Mouse (Mus musculus) MEL (cell line): ENCODE data around the gene Tsga10ip. TPM values are rescaled to one million over a fixed set of nuclear protein-coding genes. Genes with fewer than 3 reads are reported as not detected.

Source experiments
- DNase-seq: peaks from one replicate; pipeline ENCODE4 v3.0.0; 2011; ENCODE audit warnings: low read depth, low spot score
- H3K27ac ChIP-seq: 2 replicates; pipeline ENCODE4 v1.5.1; 2012; ENCODE audit warnings: low read depth, mild to moderate bottlenecking, control low read depth, low read length, moderate library complexity; ENCODE audit not compliant: control insufficient read depth
- H3K27me3 ChIP-seq, 2 experiments: fragments of 150-350 bp in 1 of 2; sonication (generic) in 1 of 2; 2 replicates each; pipeline ENCODE4 v1.6.1; 2012; ENCODE audit warnings: low read length in 2 of 2, mild to moderate bottlenecking in 2 of 2, improper control_type of control experiment in 1 of 2, moderate library complexity in 1 of 2; ENCODE audit not compliant: insufficient read depth in 2 of 2, control insufficient read depth in 1 of 2
- H3K36me3 ChIP-seq, 2 experiments: 2 replicates each; pipeline ENCODE4 v1.6.1; 2012 to 2014; ENCODE audit warnings: low read length in 2 of 2, improper control_type of control experiment in 1 of 2, inconsistent platforms in 1 of 2, mild to moderate bottlenecking in 1 of 2; ENCODE audit not compliant: insufficient read depth in 2 of 2, control insufficient read depth in 1 of 2
- H3K4me1 ChIP-seq, 2 experiments: fragments of 150-350 bp in 1 of 2; sonication (generic) in 1 of 2; 2 replicates each; pipeline ENCODE4 v1.6.1; 2012; ENCODE audit warnings: low read length in 2 of 2, improper control_type of control experiment in 1 of 2, mild to moderate bottlenecking in 1 of 2; ENCODE audit not compliant: insufficient read depth in 2 of 2, control insufficient read depth in 1 of 2
- H3K4me3 ChIP-seq, 2 experiments: fragments of 150-350 bp in 1 of 2; sonication (generic) in 1 of 2; 2 replicates each; pipeline ENCODE4 v1.5.1; 2012; ENCODE audit warnings: low read depth in 2 of 2, low read length in 2 of 2, mild to moderate bottlenecking in 2 of 2, moderate library complexity in 2 of 2, control low read depth in 1 of 2, improper control_type of control experiment in 1 of 2; ENCODE audit not compliant: control insufficient read depth in 1 of 2, insufficient read depth in 1 of 2
- H3K79me2 ChIP-seq: 2 replicates; pipeline ENCODE4 v1.6.1; 2012; ENCODE audit warnings: mild to moderate bottlenecking, low read length, moderate library complexity; ENCODE audit not compliant: control insufficient read depth, poor library complexity, insufficient read depth
- H3K9ac ChIP-seq: 2 replicates; pipeline ENCODE4 v1.6.1; 2012; ENCODE audit warnings: low read depth, mild to moderate bottlenecking, control low read depth, low read length, moderate library complexity; ENCODE audit not compliant: control insufficient read depth, poor library complexity, severe bottlenecking
- H3K9me3 ChIP-seq: fragments of 150-350 bp; sonication (generic); replicated peaks from 2 replicates; pipeline ENCODE4 v1.6.1; 2012; ENCODE audit warnings: mild to moderate bottlenecking, low read length, improper control_type of control experiment, moderate library complexity; ENCODE audit not compliant: insufficient read depth
- CHD1 ChIP-seq: IDR thresholded peaks from 2 replicates; pipeline ENCODE4 v1.6.1; 2012; ENCODE audit warnings: low read depth, mild to moderate bottlenecking, inconsistent platforms, low read length, improper control_type of control experiment
- CHD2 ChIP-seq: IDR thresholded peaks from 2 replicates; pipeline ENCODE4 v1.6.1; 2011; ENCODE audit warnings: low read length, improper control_type of control experiment
- CTCF ChIP-seq, 3 experiments: IDR thresholded peaks in 2 of 3; conservative IDR thresholded peaks in 1 of 3; 2 replicates each; pipeline ENCODE4 v1.5.1; 2011 to 2012; ENCODE audit warnings: low read length in 3 of 3, low read depth in 2 of 3, mild to moderate bottlenecking in 2 of 3, improper control_type of control experiment in 1 of 3, inconsistent platforms in 1 of 3, mixed read lengths in 1 of 3, moderate library complexity in 1 of 3; ENCODE audit not compliant: control insufficient read depth in 1 of 3, insufficient read depth in 1 of 3, poor library complexity in 1 of 3, severe bottlenecking in 1 of 3
- E2F4 ChIP-seq: IDR thresholded peaks from 2 replicates; pipeline ENCODE4 v1.6.1; 2011; ENCODE audit warnings: low read depth, low read length, improper control_type of control experiment, borderline replicate concordance
- ELF1 ChIP-seq: IDR thresholded peaks from 2 replicates; pipeline ENCODE4 v1.6.1; 2014; ENCODE audit warnings: low read depth, mild to moderate bottlenecking, inconsistent platforms, low read length, improper control_type of control experiment, moderate library complexity
- EP300 ChIP-seq, 2 experiments: IDR thresholded peaks; 2 replicates each; pipeline ENCODE4 v1.6.1; 2011; ENCODE audit warnings: improper control_type of control experiment in 2 of 2, low read length in 2 of 2, low read depth in 1 of 2, mild to moderate bottlenecking in 1 of 2
- GATA1 ChIP-seq: IDR thresholded peaks from 2 replicates; pipeline ENCODE4 v1.6.1; 2011; ENCODE audit warnings: low read depth, low read length, improper control_type of control experiment
- HCFC1 ChIP-seq: IDR thresholded peaks from 2 replicates; pipeline ENCODE4 v1.6.1; 2012; ENCODE audit warnings: low read depth, mild to moderate bottlenecking, inconsistent platforms, low read length, improper control_type of control experiment, moderate library complexity
- KAT2A ChIP-seq: conservative IDR thresholded peaks from 2 replicates; pipeline ENCODE4 v1.6.1; 2012; ENCODE audit warnings: low read depth, low read length, improper control_type of control experiment, inconsistent platforms
- MAX ChIP-seq: IDR thresholded peaks from 2 replicates; pipeline ENCODE4 v1.6.1; 2011; ENCODE audit warnings: low read length, improper control_type of control experiment
- MAZ ChIP-seq: IDR thresholded peaks from 2 replicates; pipeline ENCODE4 v1.6.1; 2012; ENCODE audit warnings: low read depth, mild to moderate bottlenecking, inconsistent platforms, low read length, improper control_type of control experiment
- MXI1 ChIP-seq: IDR thresholded peaks from 2 replicates; pipeline ENCODE4 v1.6.1; 2011; ENCODE audit warnings: mild to moderate bottlenecking, low read depth, low read length, improper control_type of control experiment
- MYB ChIP-seq: IDR thresholded peaks from 2 replicates; pipeline ENCODE4 v1.6.1; 2011; ENCODE audit warnings: mild to moderate bottlenecking, low read depth, low read length, improper control_type of control experiment
- POLR2AphosphoS5 ChIP-seq: IDR thresholded peaks from 2 replicates; pipeline ENCODE4 v1.6.1; 2012; ENCODE audit warnings: low read depth, borderline replicate concordance, mild to moderate bottlenecking, inconsistent platforms, low read length, moderate library complexity, mixed read lengths
- RCOR1 ChIP-seq: IDR thresholded peaks from 2 replicates; pipeline ENCODE4 v1.6.1; 2012; ENCODE audit warnings: low read depth, mild to moderate bottlenecking, inconsistent platforms, low read length, improper control_type of control experiment
- TCF12 ChIP-seq: IDR thresholded peaks from 2 replicates; pipeline ENCODE4 v1.6.1; 2014; ENCODE audit warnings: low read depth, mild to moderate bottlenecking, inconsistent platforms, low read length, improper control_type of control experiment, moderate library complexity
- USF2 ChIP-seq, 2 experiments: IDR thresholded peaks; 2 replicates each; pipeline ENCODE4 v1.6.1; 2011 to 2012; ENCODE audit warnings: improper control_type of control experiment in 2 of 2, low read length in 2 of 2, borderline replicate concordance in 1 of 2, inconsistent platforms in 1 of 2, low read depth in 1 of 2, mild to moderate bottlenecking in 1 of 2; ENCODE audit not compliant: insufficient read depth in 1 of 2
- ZKSCAN1 ChIP-seq: IDR thresholded peaks from 2 replicates; pipeline ENCODE4 v1.6.1; 2012; ENCODE audit warnings: low read depth, mild to moderate bottlenecking, inconsistent platforms, low read length, improper control_type of control experiment, moderate library complexity
- ZMIZ1 ChIP-seq: IDR thresholded peaks from 2 replicates; pipeline ENCODE4 v1.6.1; 2012; ENCODE audit warnings: low read depth, mild to moderate bottlenecking, inconsistent platforms, low read length, improper control_type of control experiment, moderate library complexity
- ZNF384 ChIP-seq: IDR thresholded peaks from 2 replicates; pipeline ENCODE4 v1.6.1; 2012; ENCODE audit warnings: low read depth, mild to moderate bottlenecking, inconsistent platforms, low read length, improper control_type of control experiment
- polyA plus RNA-seq, 2 experiments: library from polyadenylated mRNA; stranded (reverse) in 1 of 2; unstranded in 1 of 2; fragments of >175 nt in 1 of 2; fragments of >200 nt in 1 of 2; gene quantifications; 2 replicates each; pipeline versions ENCODE4 v1.2.1 to v1.2.4; 2012; ENCODE audit warnings: low replicate concordance in 2 of 2, low read depth in 1 of 2; ENCODE audit not compliant: insufficient read length in 2 of 2, insufficient read depth in 1 of 2, missing spikeins in 1 of 2
- total RNA-seq: library from RNA; depleted of rRNA; stranded (reverse); fragments of 300-350 nt; gene quantifications from 2 replicates; pipeline ENCODE4 v1.2.3, GENCODE M21; 2012; rRNA removed

Tsga10ip gene
- total RNA-seq = 0.54 and 0.72 TPM in 2 replicates
- polyA plus RNA-seq = 1 to 10 TPM in 1 of 2 experiments, not detected in 1; 4.5 TPM

DNA sequence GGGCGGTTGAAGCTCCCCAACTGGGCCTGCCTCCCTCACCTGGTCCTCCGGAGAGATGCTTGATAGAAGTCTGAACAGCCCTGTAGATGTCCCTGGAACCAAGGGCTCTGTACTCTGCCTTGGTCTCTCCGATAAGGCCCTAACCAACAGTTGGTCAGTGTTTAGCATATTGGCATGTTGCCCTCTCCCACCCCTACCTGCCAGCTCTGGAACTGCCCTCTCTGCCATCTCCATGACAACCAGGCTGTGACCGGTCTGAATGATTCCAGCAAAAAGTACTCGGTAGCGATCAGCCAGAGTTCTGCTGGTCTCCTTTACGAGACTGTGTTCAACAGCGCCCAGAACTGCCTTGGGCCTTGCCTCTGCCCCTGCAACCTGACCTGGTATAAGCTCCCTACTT is at the start of gene Tsga10ip:
Tsga10ip (minus strand) TSS at position 234 of the 400 bp plus-strand sequence.
- no peaks in the 10 kb centered on the region for H3K9me3 ChIP-seq
- no peak for DNase-seq
- H3K4me3 ChIP-seq = no peak within 1 kb of the TSS

DNA sequence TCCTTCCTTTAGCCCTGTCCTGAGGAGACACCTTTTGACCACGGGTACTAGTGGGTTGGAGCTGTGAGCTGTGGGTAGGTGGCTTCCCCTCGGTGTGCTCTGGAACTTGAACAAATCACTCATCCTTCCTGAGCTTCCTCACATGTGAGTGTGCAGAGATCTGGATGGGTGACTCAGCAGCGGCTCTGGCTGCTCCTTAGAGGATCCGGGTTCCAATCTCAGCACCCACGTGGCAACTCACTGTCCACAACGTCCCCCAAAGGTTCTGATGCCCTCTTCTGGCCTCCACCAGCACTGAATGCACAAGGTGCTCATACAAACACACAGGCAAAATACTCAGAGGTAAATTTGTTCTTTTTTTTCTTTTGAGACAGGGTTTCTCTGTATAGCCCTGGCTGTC is 49.4 kb upstream of the Tsga10ip start:
- H3K27me3 ChIP-seq = no peaks in the 10 kb centered on the region
- TF ChIP-seq USF2 (IDR thresholded peaks at IDR 0.05; ENCODE audit: borderline replicate concordance in 1 of 2, insufficient read depth in 1 of 2, low read depth in 1 of 2, low read length in 2 of 2) = no peak
- no peak for TF ChIP-seq HCFC1
- TF ChIP-seq ZMIZ1 = no peak
- TF ChIP-seq POLR2AphosphoS5 = no peak
- TF ChIP-seq KAT2A = no peak
- TF ChIP-seq CHD1 = no peak
- no peak for TF ChIP-seq RCOR1
- no peak for TF ChIP-seq EP300 (IDR thresholded peaks at IDR 0.05; ENCODE audit: low read depth in 1 of 2, low read length in 2 of 2)
- no peak for TF ChIP-seq E2F4
- no peak for TF ChIP-seq CHD2
- no peak for TF ChIP-seq MYB
- no peak for TF ChIP-seq MAZ
- TF ChIP-seq ZNF384 = no peak
- TF ChIP-seq TCF12 = no peak
- no peak for TF ChIP-seq MAX
- TF ChIP-seq GATA1 = no peak
- TF ChIP-seq ELF1 = no peak
- TF ChIP-seq ZKSCAN1 = no peak
- TF ChIP-seq MXI1 = no peak
- no peak overlapping the region for H3K4me3 ChIP-seq
- peaks cover 0 to 6% of the 10 kb centered on the region in 2 experiments; a peak in 2 of 4 replicates for H3K36me3 ChIP-seq
- no peaks in the 10 kb centered on the region for H3K9me3 ChIP-seq
- peaks cover 16% of the 10 kb centered on the region for H3K79me2 ChIP-seq
- no peak overlapping the region for H3K27ac ChIP-seq
- no peak for DNase-seq
- no peak overlapping the region for H3K9ac ChIP-seq
- H3K4me1 ChIP-seq = peaks cover 0 to 34% of the 10 kb centered on the region in 2 experiments; a peak in 3 of 4 replicates

More for the DNA sequence above, at the start of gene Tsga10ip:
- Histone ChIP-seq H3K79me2 (no peaks in the 10 kb centered on the region; the same call in 1 of the 2 replicates), H3K4me1 (peaks cover 3% of the 10 kb centered on the region in 2 experiments), H3K36me3 (peaks cover 0 to 3% of the 10 kb centered on the region in 2 experiments; a peak in 1 of 4 replicates), H3K9ac (no peak within 1 kb of the TSS), H3K27ac (no peak within 1 kb of the TSS), H3K27me3 (no peaks in the 10 kb centered on the region)
- no peak for TF ChIP-seq ELF1
- TF ChIP-seq CTCF (IDR thresholded peaks at IDR 0.05 in 2 of 3, conservative IDR thresholded peaks at IDR 0.05 in 1 of 3; ENCODE audit: control insufficient read depth in 1 of 3, insufficient read depth in 1 of 3, low read depth in 2 of 3, low read length in 3 of 3, poor library complexity in 1 of 3, severe bottlenecking in 1 of 3) = 0 out of 6 replicates have a peak, but pooled peaks of 1 of the 3 experiments have one; percentile 10
